Mouse (Mus musculus) stomach, postnatal 0 days (tissue): Measurements from ENCODE around the gene Apoc3.

Source experiments
- CTCF ChIP-seq: IDR thresholded peaks from 2 replicates; pipeline ENCODE4 v1.5.1; 2016; ENCODE audit warnings: antibody characterized with exemption, low read depth, mild to moderate bottlenecking, moderate library complexity
- EP300 ChIP-seq: optimal IDR thresholded peaks from 2 replicates; pipeline ENCODE3; 2016; ENCODE audit warnings: antibody characterized with exemption

DNA sequence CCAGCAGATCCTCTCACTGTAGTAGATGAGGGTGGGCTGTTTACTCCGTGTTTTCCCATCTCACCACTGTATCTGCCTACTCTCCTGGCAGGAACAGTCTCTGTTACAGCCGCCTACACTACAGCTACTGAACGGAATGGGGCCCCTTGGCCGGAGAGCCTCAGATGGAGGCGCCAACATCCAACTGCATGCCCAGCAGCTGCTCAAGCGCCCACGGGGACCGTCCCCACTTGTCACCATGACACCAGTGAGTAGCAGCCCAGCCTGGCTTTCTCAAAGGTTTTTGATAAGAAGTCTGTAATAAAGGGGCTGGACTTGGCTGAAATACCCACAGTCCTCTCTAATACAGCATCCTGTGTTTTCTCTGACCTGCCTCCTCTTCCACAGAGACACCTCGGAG lies 37.0 kb downstream of the Apoc3 start:
- TF ChIP-seq EP300: no peak
- no peak for TF ChIP-seq CTCF
